Mouse (Mus musculus) heart, embryonic 11.5 days (tissue): Measurements from ENCODE around the gene Olfr573-ps1. TPM values are rescaled to one million over a fixed set of nuclear protein-coding genes. Genes with fewer than 3 reads are reported as not detected.

Experiments
- ATAC-seq: fragments of 200-750 bp; cut with Nextera tagmentation; replicated peaks from 2 replicates; pipeline ENCODE4 v1.8.0; 2017; ENCODE audit warnings: moderate library complexity; ENCODE audit not compliant: insufficient number of reproducible peaks, low FRiP score, low TSS enrichment
- H3K27ac ChIP-seq: fragments of 300-500 bp; sonication (generic); 2 replicates; pipeline ENCODE4 v1.5.1; 2014; ENCODE audit warnings: mild to moderate bottlenecking, low read depth, low read length
- H3K27me3 ChIP-seq: fragments of 300-500 bp; sonication (generic); 2 replicates; pipeline ENCODE4 v1.6.1; 2014; ENCODE audit warnings: mild to moderate bottlenecking, low read length, mixed read lengths; ENCODE audit not compliant: control insufficient read depth, insufficient read depth
- H3K36me3 ChIP-seq: fragments of 300-500 bp; sonication (generic); 2 replicates; pipeline ENCODE4 v1.6.1; 2014; ENCODE audit warnings: mild to moderate bottlenecking, low read length, moderate library complexity, mixed read lengths; ENCODE audit not compliant: control insufficient read depth, insufficient read depth
- H3K4me1 ChIP-seq: fragments of 300-500 bp; sonication (generic); 2 replicates; pipeline ENCODE4 v1.6.1; 2014; ENCODE audit warnings: low read length; ENCODE audit not compliant: control insufficient read depth, insufficient read depth
- H3K4me2 ChIP-seq: fragments of 300-500 bp; sonication (generic); 2 replicates; pipeline ENCODE4 v1.6.1; 2014; ENCODE audit warnings: mild to moderate bottlenecking, moderate library complexity
- H3K4me3 ChIP-seq: fragments of 300-500 bp; sonication (generic); 2 replicates; pipeline ENCODE4 v1.5.1; 2014; ENCODE audit warnings: low read depth, low read length
- H3K9ac ChIP-seq: fragments of 300-500 bp; sonication (generic); 2 replicates; pipeline ENCODE4 v1.6.1; 2014; ENCODE audit warnings: mild to moderate bottlenecking, low read depth, low read length, moderate library complexity
- H3K9me3 ChIP-seq: fragments of 300-500 bp; sonication (generic); replicated peaks from 2 replicates; pipeline ENCODE4 v1.6.1; 2016; ENCODE audit warnings: low read length; ENCODE audit not compliant: control insufficient read depth
- WGBS: fragments of 180-500 bp; shearing (Covaris S2); extraction: QIAGEN DNeasy Blood & Tissue Kit; methylation state at CpG from one replicate; pipeline ENCODE4 v1.1.7; 2014; ENCODE audit not compliant: insufficient replicate concordance; 5-methylcytosine and 5-hydroxymethylcytosine counted together
- polyA plus RNA-seq: library from polyadenylated mRNA; unstranded; fragments of >200 nt; fragmentation: Nextera tagmentation; extraction: Ambion mirVana; gene quantifications from 2 replicates; pipeline ENCODE4 v1.2.1, GENCODE M21; 2014

Gene Olfr573-ps1
- polyA plus RNA-seq, 1 experiment from 2014 or later = not detected

GRCm38 (mm10) chr7:102943417-102943816 is 1.0 kb upstream of the Olfr573-ps1 start:
- Histone ChIP-seq H3K27me3 (no peaks in the 10 kb centered on the region), H3K9ac (no peak overlapping the region), H3K9me3 (no peaks in the 10 kb centered on the region), H3K36me3 (no peaks in the 10 kb centered on the region), H3K4me2 (no peak overlapping the region), H3K4me1 (no peaks in the 10 kb centered on the region), H3K27ac (no peak overlapping the region), H3K4me3 (no peak overlapping the region)
- 85% methylated on average over 1 of the region's 1 CpGs for WGBS
- ATAC-seq = peak; percentile 75; the same call in 1 of the 2 replicates

- Histone ChIP-seq H3K4me2 (no peak overlapping the region), H3K9ac (no peak overlapping the region), H3K4me3 (no peak overlapping the region), H3K27ac (no peak overlapping the region), H3K4me1 (no peaks in the 10 kb centered on the region), H3K27me3 (no peaks in the 10 kb centered on the region), H3K9me3 (no peaks in the 10 kb centered on the region), H3K36me3 (no peaks in the 10 kb centered on the region)
- 66% methylated on average over 3 of the region's 3 CpGs for WGBS
- ATAC-seq = no peak
Observed at GRCm38 (mm10) chr7:102927105-102927504, 15.3 kb downstream of the Olfr573-ps1 start.

GRCm38 (mm10) chr7:102924109-102924508 is 18.3 kb downstream of the Olfr573-ps1 start, which contains the start of gene Olfr572:
Olfr572 (plus strand) TSS chr7:102924409.
- WGBS = 45% methylated on average over 1 of the region's 1 CpGs
- no peak within 1 kb of the TSS for H3K27ac ChIP-seq
- H3K9me3 ChIP-seq = no peaks in the 10 kb centered on the region
- no peak within 1 kb of the TSS for H3K4me2 ChIP-seq
- H3K4me3 ChIP-seq = no peak within 1 kb of the TSS
- no peaks in the 10 kb centered on the region for H3K36me3 ChIP-seq
- H3K9ac ChIP-seq = no peak within 1 kb of the TSS
- no peaks in the 10 kb centered on the region for H3K4me1 ChIP-seq
- H3K27me3 ChIP-seq = no peaks in the 10 kb centered on the region
- ATAC-seq = no peak

- WGBS = 13% methylated on average over 1 of the region's 1 CpGs
- Histone ChIP-seq H3K4me3 (no peak overlapping the region), H3K27me3 (no peaks in the 10 kb centered on the region), H3K4me1 (0 out of 2 replicates have a peak, but pooled peaks cover 3% of the 10 kb centered on the region), H3K9ac (no peak overlapping the region), H3K27ac (no peak overlapping the region), H3K36me3 (no peaks in the 10 kb centered on the region), H3K9me3 (no peaks in the 10 kb centered on the region), H3K4me2 (no peak overlapping the region)
- 0 out of 2 replicates have a peak, but pooled peaks have one; percentile 55 for ATAC-seq
Observed at GRCm38 (mm10) chr7:102919632-102920031, 22.7 kb downstream of the Olfr573-ps1 start.

GRCm38 (mm10) chr7:102917032-102917875 is 25.1 kb downstream of the Olfr573-ps1 start, which contains the start of gene Olfr571:
Olfr571 (minus strand) TSS chr7:102917536.
- 61% methylated on average over 4 of the region's 4 CpGs for WGBS
- Histone ChIP-seq H3K27me3 (no peaks in the 10 kb centered on the region), H3K9ac (no peak within 1 kb of the TSS), H3K4me1 (0 out of 2 replicates have a peak, but pooled peaks cover 3% of the 10 kb centered on the region), H3K27ac (no peak within 1 kb of the TSS), H3K4me2 (no peak within 1 kb of the TSS), H3K9me3 (no peaks in the 10 kb centered on the region), H3K4me3 (no peak within 1 kb of the TSS), H3K36me3 (no peaks in the 10 kb centered on the region)
- no peak for ATAC-seq

- H3K4me1 ChIP-seq = 0 out of 2 replicates have a peak, but pooled peaks cover 3% of the 10 kb centered on the region
- ATAC-seq = no peak
- 45% methylated on average over 5 of the region's 5 CpGs for WGBS
- H3K27me3 ChIP-seq = no peaks in the 10 kb centered on the region
- no peaks in the 10 kb centered on the region for H3K36me3 ChIP-seq
- no peak overlapping the region for H3K27ac ChIP-seq
- no peak overlapping the region for H3K9ac ChIP-seq
- H3K4me3 ChIP-seq = no peak overlapping the region
- no peaks in the 10 kb centered on the region for H3K9me3 ChIP-seq
- no peak overlapping the region for H3K4me2 ChIP-seq
Observed at GRCm38 (mm10) chr7:102916405-102916804, 26.0 kb downstream of the Olfr573-ps1 start.

- WGBS = 23% methylated on average over 1 of the region's 1 CpGs
- no peaks in the 10 kb centered on the region for H3K27me3 ChIP-seq
Observed at GRCm38 (mm10) chr7:102915261-102915660, 27.1 kb downstream of the Olfr573-ps1 start.

More at GRCm38 (mm10) chr7:102915261-102915660, 27.1 kb downstream of the Olfr573-ps1 start:
- H3K9me3 ChIP-seq = no peaks in the 10 kb centered on the region
- no peak overlapping the region for H3K4me2 ChIP-seq
- no peak for ATAC-seq
- H3K4me1 ChIP-seq = 0 out of 2 replicates have a peak, but pooled peaks cover 3% of the 10 kb centered on the region
- no peaks in the 10 kb centered on the region for H3K36me3 ChIP-seq
- no peak overlapping the region for H3K4me3 ChIP-seq
- H3K9ac ChIP-seq = no peak overlapping the region
- H3K27ac ChIP-seq = no peak overlapping the region
